Mouse (Mus musculus) central nervous system, embryonic 18 days (tissue): Measurements from ENCODE around the gene Fhad1. TPM values are rescaled to one million over a fixed set of nuclear protein-coding genes. Genes with fewer than 3 reads are reported as not detected.

Experiments used
- polyA plus RNA-seq: library from polyadenylated mRNA; depleted of rRNA; stranded (reverse); fragments of >200 nt; gene quantifications from 2 replicates; pipeline ENCODE4 v1.2.3, GENCODE M21; 2012; rRNA removed

Gene Fhad1
- 2.5 and 3.0 TPM in 2 replicates for polyA plus RNA-seq

DNA sequence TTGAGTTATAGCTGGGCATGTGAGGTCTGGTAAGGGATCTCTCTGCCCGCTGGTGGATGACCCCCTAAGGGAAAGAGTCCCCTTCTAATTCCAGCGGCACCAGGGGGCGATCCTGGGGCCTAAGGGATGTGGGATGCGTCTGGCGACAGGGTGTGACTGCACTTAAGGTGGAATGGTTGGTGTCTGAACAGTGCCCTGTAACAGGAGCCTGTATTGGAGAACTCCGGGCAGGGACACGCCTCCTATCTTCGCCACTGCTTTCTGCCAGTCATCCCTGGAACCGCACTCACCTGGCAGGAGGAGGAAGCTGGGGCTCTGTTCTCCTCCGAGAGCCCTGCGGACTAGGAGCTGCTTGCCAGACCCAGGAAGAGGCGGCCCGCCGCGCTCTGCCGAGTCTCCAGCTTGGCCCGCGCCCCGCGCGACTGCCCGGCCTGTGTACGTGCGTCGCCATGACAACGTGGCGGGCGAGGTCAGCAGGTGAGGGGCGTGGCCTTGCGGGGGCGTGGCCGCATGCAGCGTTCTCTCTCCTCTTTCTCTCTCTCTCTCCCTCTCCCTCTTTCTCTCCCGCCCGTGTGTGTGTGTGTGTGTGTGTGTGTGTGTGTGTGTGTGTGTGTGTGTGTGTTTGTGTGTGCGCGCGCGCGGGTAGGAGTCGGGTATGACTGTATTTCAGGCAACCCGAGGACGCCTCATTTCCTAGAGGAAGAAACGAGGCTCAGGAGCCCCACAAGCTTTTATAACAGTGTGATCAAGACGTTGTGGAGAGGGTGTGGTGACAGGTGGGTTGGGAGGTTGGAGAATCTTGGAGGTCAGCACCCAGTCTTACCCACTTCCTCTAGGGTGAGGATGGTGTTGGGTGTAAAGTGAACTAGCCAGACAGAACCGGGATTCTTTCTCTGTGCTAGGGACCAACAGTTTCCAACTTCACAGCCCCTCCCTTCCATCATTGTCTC is at the start of gene Fhad1:
Fhad1 (minus strand) TSS at position 424 of the 950 bp plus-strand sequence.

DNA sequence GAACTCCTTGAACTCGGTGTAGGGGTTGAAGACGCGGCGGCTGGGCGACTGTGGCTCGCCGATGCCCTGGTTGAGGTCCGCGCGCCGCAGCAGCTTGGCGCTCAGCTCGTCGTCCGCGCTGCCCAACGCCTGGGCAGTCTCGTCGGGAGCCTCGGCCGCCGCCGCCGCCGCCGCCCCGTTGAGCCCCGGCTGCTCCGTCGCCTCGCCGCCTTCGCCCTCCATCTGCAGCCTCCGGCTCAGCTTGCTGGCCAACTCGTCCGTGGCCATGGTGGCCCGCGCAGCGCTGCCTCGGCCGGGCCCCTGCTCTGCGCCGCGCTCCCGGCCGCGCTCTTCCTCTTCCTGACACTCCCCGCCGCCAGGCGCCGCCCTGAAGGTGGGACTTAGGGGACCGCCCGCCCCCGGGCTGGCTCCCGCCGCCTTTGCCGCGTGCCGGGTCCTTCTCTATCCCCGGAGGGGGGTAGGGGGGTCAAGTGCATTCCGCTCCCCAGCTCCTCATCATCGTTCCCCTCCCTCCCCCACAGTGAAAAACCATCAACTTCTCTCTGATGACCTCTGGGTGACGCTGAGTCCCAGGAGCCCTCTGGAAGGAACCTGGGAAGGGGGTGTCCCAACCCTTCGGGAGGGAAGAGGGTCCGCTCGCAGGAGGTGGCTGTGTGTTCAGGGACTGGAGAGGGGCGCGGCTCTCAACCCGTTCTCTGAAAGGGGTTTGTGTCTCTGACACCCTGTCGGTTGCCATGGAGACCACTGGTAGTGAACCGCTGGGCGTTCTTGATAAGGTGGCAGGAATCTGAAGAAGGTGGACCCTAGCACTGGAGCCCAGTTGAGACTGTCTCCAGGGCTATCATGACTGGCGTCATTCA is 140.1 kb downstream of the Fhad1 start, which contains the start of gene Efhd2:
Efhd2 (minus strand) TSS at position 320 of the 860 bp plus-strand sequence.

DNA sequence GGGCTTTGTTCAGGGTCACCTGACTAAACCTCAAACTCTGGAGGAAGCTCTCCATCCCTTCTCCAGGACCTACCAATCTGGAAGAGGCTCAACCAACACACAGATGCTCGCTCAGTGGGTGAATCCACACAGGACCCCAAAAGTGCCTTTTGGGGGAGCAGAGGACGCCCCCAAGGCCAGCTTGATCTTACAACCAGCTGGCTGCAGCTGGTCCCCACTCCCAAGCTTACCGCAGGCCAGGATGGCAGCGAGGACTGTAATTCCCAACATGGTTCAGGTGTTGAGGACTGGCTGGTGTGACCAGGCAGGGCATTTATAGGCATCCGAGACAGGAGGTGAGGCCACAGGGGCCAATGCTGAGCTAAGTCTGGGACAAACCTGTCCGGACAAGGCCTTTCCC is 168.9 kb downstream of the Fhad1 start, which contains the start of gene Ctrc:
Ctrc (minus strand) TSS at position 361 of the 400 bp plus-strand sequence.

Other genes starting within 250 kb of the Fhad1 start
- 19.4 and 20.3 TPM in 2 replicates for gene Dnajc16, start 224.2 kb downstream of the Fhad1 start, polyA plus RNA-seq
- gene Casp9, start 221.5 kb downstream of the Fhad1 start, polyA plus RNA-seq, result 26.6 and 27.4 TPM in 2 replicates
- 0.23 and 0.25 TPM in 2 replicates for gene Cela2a, start 188.9 kb downstream of the Fhad1 start, polyA plus RNA-seq
- not detected in 2 replicates for gene Ctrc, start 168.7 kb downstream of the Fhad1 start, polyA plus RNA-seq
- gene Efhd2, start 140.2 kb downstream of the Fhad1 start, polyA plus RNA-seq, result 50.4 and 55.8 TPM in 2 replicates
- gene Tmem51, start 69.2 kb upstream of the Fhad1 start, polyA plus RNA-seq, result 4.8 and 6.4 TPM in 2 replicates
- gene Kazn, start 224.3 kb upstream of the Fhad1 start, polyA plus RNA-seq, result 35.8 and 42.3 TPM in 2 replicates